Mouse (Mus musculus): ENCODE measurements around the gene Jdp2.

DNA sequence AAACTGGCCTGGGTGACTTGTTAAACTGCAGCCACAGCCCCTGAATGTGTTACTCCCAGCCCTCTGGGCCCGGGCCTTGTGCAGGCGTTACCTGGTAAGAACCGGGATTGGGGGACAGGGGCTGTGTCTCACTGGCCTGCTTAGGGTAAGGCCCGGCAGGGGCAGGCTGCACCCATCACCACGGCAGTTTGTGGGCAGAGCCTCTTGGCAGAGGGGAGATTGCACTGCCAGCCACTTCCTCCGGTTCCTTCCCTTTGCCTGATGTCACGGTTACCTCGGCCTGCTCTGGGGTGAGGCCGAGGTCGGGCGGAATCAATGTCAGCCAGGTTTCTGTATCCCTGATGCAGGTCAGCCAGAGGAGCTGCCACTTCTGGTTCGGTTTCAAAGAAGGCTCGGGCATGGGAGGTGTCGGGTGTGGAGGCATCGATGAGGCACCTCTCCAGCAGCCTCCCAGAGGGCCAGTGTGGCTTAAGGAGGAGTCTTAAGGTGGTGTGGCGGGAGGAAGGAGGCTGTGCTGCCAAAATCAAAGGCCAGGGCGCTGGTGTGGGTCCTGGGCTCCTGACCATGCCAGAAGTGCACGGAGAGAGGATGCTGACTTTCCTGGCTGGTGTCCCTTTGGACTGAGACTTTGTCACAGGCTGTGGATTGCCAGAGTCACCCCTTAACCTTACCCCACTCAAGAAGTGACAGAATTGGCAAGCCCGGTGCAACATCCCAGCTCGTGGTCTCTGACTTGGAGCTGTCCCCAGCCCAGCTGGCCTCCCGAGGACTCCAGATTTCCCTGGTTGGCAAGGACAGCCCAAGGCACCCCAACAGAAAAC, 31.0 kb downstream of the Jdp2 start:
- TF ChIP-seq POLR2A (IDR thresholded peaks at IDR 0.05; ENCODE audit: low read depth, low read length) (no peak), CTCF (IDR thresholded peaks at IDR 0.05; ENCODE audit: extremely low read depth, insufficient read length, insufficient replicate concordance, low read depth, low read length) (no peak)

Data from small intestine, adult 2 months (tissue).